Mouse (Mus musculus): ENCODE data around the gene Stx6.

Gene Stx6

GRCm38 (mm10) chr1:155158141-155158969, at the start of gene Stx6:
TSS of gene Stx6 (plus strand) at chr1:155158715.
- peak; percentile 97 for ATAC-seq (ENCODE audit: low TSS enrichment)

- ATAC-seq (ENCODE audit: low TSS enrichment) = peak; percentile 50; the same call in 1 of the 2 replicates
Measured at GRCm38 (mm10) chr1:155109387-155110350, 48.8 kb upstream of the Stx6 start.

GRCm38 (mm10) chr1:155111491-155111890, 47.0 kb upstream of the Stx6 start:
- ATAC-seq (ENCODE audit: low TSS enrichment) = no peak

GRCm38 (mm10) chr1:155112118-155112517, 46.4 kb upstream of the Stx6 start:
- ATAC-seq (ENCODE audit: low TSS enrichment) = no peak

- ATAC-seq (ENCODE audit: low TSS enrichment) = no peak
Measured at GRCm38 (mm10) chr1:155112875-155113274, 45.6 kb upstream of the Stx6 start.

- no peak for ATAC-seq (ENCODE audit: low TSS enrichment)
Measured at GRCm38 (mm10) chr1:155113946-155114345, 44.6 kb upstream of the Stx6 start.

GRCm38 (mm10) chr1:155119719-155120118, 38.8 kb upstream of the Stx6 start:
- no peak for ATAC-seq (ENCODE audit: low TSS enrichment)

GRCm38 (mm10) chr1:155121977-155122939, 36.3 kb upstream of the Stx6 start:
- ATAC-seq (ENCODE audit: low TSS enrichment) = peak; percentile 44; the same call in 1 of the 2 replicates

- no peak for ATAC-seq (ENCODE audit: low TSS enrichment)
Measured at GRCm38 (mm10) chr1:155124397-155124796, 34.1 kb upstream of the Stx6 start.

GRCm38 (mm10) chr1:155126716-155127115, 31.8 kb upstream of the Stx6 start:
- no peak for ATAC-seq (ENCODE audit: low TSS enrichment)

GRCm38 (mm10) chr1:155127429-155127934, 31.0 kb upstream of the Stx6 start:
- no peak for ATAC-seq (ENCODE audit: low TSS enrichment)

GRCm38 (mm10) chr1:155134866-155135265, 23.6 kb upstream of the Stx6 start:
- no peak for ATAC-seq (ENCODE audit: low TSS enrichment)

- no peak for ATAC-seq (ENCODE audit: low TSS enrichment)
Measured at GRCm38 (mm10) chr1:155138795-155139194, 19.7 kb upstream of the Stx6 start.

- ATAC-seq (ENCODE audit: low TSS enrichment) = peak; percentile 90
Measured at GRCm38 (mm10) chr1:155140076-155140475, 18.4 kb upstream of the Stx6 start.

GRCm38 (mm10) chr1:155145620-155146019, 12.9 kb upstream of the Stx6 start:
- ATAC-seq (ENCODE audit: low TSS enrichment) = no peak

- ATAC-seq (ENCODE audit: low TSS enrichment) = peak; percentile 100
Measured at GRCm38 (mm10) chr1:155146572-155146980, 11.9 kb upstream of the Stx6 start, which contains the start of gene Mr1. TSS of gene Mr1 (minus strand) at chr1:155146814.

GRCm38 (mm10) chr1:155147228-155147627, 11.3 kb upstream of the Stx6 start:
- ATAC-seq (ENCODE audit: low TSS enrichment) = no peak

GRCm38 (mm10) chr1:155149403-155149802, 9.1 kb upstream of the Stx6 start:
- ATAC-seq (ENCODE audit: low TSS enrichment) = no peak

GRCm38 (mm10) chr1:155150821-155151220, 7.7 kb upstream of the Stx6 start:
- ATAC-seq (ENCODE audit: low TSS enrichment) = no peak

- no peak for ATAC-seq (ENCODE audit: low TSS enrichment)
Measured at GRCm38 (mm10) chr1:155153906-155154305, 4.6 kb upstream of the Stx6 start.

GRCm38 (mm10) chr1:155158970-155159484, 512 bp downstream of the Stx6 start:
- ATAC-seq (ENCODE audit: low TSS enrichment) = peak; percentile 35

Measured in frontal cortex, adult (tissue).